ENCODE assay signal across 9 mouse cellular contexts in the genomic region with DNA sequence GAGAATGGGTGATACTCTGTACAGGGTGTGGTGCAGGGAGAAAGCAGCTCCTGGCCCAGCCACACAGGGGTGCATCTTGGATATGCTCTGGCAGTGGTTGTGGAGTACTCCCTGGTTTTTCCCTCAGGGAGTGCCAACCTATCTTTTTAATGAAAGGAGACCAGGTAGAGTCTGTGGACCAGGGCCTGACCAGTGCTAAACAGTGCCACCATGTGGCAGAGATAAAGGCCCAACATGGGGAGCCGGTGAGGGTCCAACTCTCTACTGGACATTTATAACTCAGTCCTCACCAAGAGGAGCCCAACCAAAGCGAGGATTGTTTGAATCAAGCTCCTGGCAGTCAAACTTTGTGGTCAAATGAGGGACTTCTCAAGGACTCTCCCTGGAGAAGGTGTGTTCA.
DNase-seq lines count a peak whose midpoint lies in the region; TF ChIP-seq lines count a peak whose summit lies in the region.
"Had no signal": no experiment of that assay in that cellular context is flagged by ENCODE, and none has a peak within 500 bp of the region (broad histone marks: within the 10 kb centered on the region; RNA-seq: fewer than 3 reads in every experiment).

No protein-coding gene starts in this region.

- 70% methylated on average over 2 of the region's 2 CpGs for WGBS in cerebellum, adult 2 months

- H3K27me3 ChIP-seq in cerebellum, adult 2 months (ENCODE audit: control insufficient read depth, insufficient read depth, low read length), result no peaks in the 10 kb centered on the region

- H3K4me1 ChIP-seq in cerebellum, adult 2 months (ENCODE audit: control insufficient read depth, insufficient read depth, low read length), result no peaks in the 10 kb centered on the region; the same call in 1 of the 2 replicates

- TF ChIP-seq POLR2A in cerebellum, adult 2 months (IDR thresholded peaks at IDR 0.05; ENCODE audit: borderline replicate concordance, insufficient read depth, low read length), result no peak

- no peak for TF ChIP-seq CTCF in cerebellum, adult 2 months (IDR thresholded peaks at IDR 0.05; ENCODE audit: borderline replicate concordance, insufficient read depth, low read depth, low read length)

- peak; percentile 40 to 52 for DNase-seq in cerebellum, postnatal 10 days
- no peak for DNase-seq in cerebellum, adult 2 months
- peak; percentile 19 for DNase-seq in left cerebral cortex, postnatal 4 days
- no peak for DNase-seq in left cerebral cortex, postnatal 36 days (ENCODE audit: low spot score in 2 of 2)
- peak; percentile 8 for DNase-seq in embryo, embryonic 9.5 days (ENCODE audit: extremely low spot score)
- DNase-seq in lung, postnatal 36 days, result peak; percentile 74
- no peak for DNase-seq in spleen, postnatal 36 days (ENCODE audit: low spot score in 2 of 2)
- no peak for DNase-seq in right cerebral cortex, postnatal 25 days
- DNase-seq: right cerebral cortex, postnatal 4 days had no signal

- no peak overlapping the region for H3K27ac ChIP-seq in cerebellum, adult 2 months (ENCODE audit: insufficient read depth, low read length)

- no peak overlapping the region for H3K4me3 ChIP-seq in cerebellum, adult 2 months (replicated peaks; ENCODE audit: insufficient read depth, low read depth, low read length)

- intact Hi-C loops in left cerebral cortex, postnatal 4 days (cut with DNase I), result no loop called here
- intact Hi-C loops in left cerebral cortex, postnatal 36 days (cut with DNase I), result loop anchor here (5.0 kb wide), 1 partner anchor 152 kb away; no protein-coding TSS in a partner anchor

Comparison
In these comparisons a context has a peak if more than half of its experiments do, and no peak if none do; other contexts are left out.
1. DNase-seq: peak in cerebellum, postnatal 10 days (2 of 2), left cerebral cortex, postnatal 4 days (single experiment), embryo, embryonic 9.5 days (single experiment) and lung, postnatal 36 days (single experiment); none in cerebellum, adult 2 months (0 of 2), left cerebral cortex, postnatal 36 days (0 of 2), spleen, postnatal 36 days (0 of 2) and right cerebral cortex, postnatal 25 days (single experiment).